Mouse (Mus musculus) embryonic fibroblast, embryonic 13.5 days (primary cell): ENCODE data around the gene Rnase12.

Experiments used
- CTCF ChIP-seq: IDR thresholded peaks from 2 replicates; pipeline ENCODE4 v1.5.1; 2011; ENCODE audit warnings: mild to moderate bottlenecking, control low read depth, low read length, moderate library complexity, borderline replicate concordance; ENCODE audit not compliant: insufficient read depth
- POLR2A ChIP-seq: IDR thresholded peaks from 2 replicates; pipeline ENCODE4 v1.6.1; 2011; ENCODE audit warnings: low read depth, mild to moderate bottlenecking, control low read depth, low read length, moderate library complexity

DNA sequence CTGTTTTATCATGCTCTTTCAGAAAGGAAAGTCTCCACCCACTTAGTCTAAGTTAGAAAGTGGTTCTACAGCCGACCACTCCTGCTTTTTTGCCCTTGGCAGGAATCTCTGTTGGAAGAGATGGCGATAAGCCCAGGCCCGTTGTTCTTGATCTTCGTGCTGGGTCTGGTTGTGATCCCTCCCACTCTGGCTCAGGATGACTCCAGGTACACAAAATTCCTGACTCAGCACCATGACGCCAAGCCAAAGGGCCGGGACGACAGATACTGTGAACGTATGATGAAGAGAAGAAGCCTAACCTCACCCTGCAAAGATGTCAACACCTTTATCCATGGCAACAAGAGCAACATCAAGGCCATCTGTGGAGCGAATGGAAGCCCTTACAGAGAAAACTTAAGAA is 43.8 kb upstream of the Rnase12 start:
- no peak for TF ChIP-seq POLR2A
- no peak for TF ChIP-seq CTCF
